Mouse (Mus musculus) heart, embryonic 13.5 days (tissue): ENCODE measurements around the gene Ick. TPM values are rescaled to one million over a fixed set of nuclear protein-coding genes. Genes with fewer than 3 reads are reported as not detected.
"Not testable (repeated sequence)": the region's sequence is repeated elsewhere in the genome, so short reads cannot be mapped to it uniquely, and the experiment has no call there.

Experiments used
- ATAC-seq: fragments of 200-750 bp; cut with Nextera tagmentation; 2 replicates; pipeline ENCODE4 v1.8.0; 2017; ENCODE audit warnings: moderate TSS enrichment; ENCODE audit not compliant: insufficient number of reproducible peaks, low FRiP score, low TSS enrichment; ENCODE audit errors: extremely low read depth
- H3K27ac ChIP-seq: fragments of 300-500 bp; sonication (generic); replicated peaks from 2 replicates; pipeline ENCODE4 v1.5.1; 2015; ENCODE audit warnings: moderate library complexity, mild to moderate bottlenecking, inconsistent platforms
- H3K27me3 ChIP-seq: fragments of 300-500 bp; sonication (generic); replicated peaks from 2 replicates; pipeline ENCODE4 v1.6.1; 2015; ENCODE audit warnings: mild to moderate bottlenecking, inconsistent platforms
- H3K36me3 ChIP-seq: fragments of 300-500 bp; sonication (generic); 2 replicates; pipeline ENCODE4 v1.6.1; 2015; ENCODE audit warnings: mild to moderate bottlenecking, inconsistent platforms
- H3K4me1 ChIP-seq: fragments of 300-500 bp; sonication (generic); 2 replicates; pipeline ENCODE4 v1.6.1; 2015; ENCODE audit warnings: inconsistent platforms
- H3K4me2 ChIP-seq: fragments of 300-500 bp; sonication (generic); 2 replicates; pipeline ENCODE4 v1.6.1; 2015; ENCODE audit warnings: inconsistent platforms, mild to moderate bottlenecking, moderate library complexity
- H3K4me3 ChIP-seq: fragments of 300-500 bp; sonication (generic); 2 replicates; pipeline ENCODE4 v1.5.1; 2015; ENCODE audit warnings: moderate library complexity, mild to moderate bottlenecking, inconsistent platforms
- H3K9ac ChIP-seq: fragments of 300-500 bp; sonication (generic); 2 replicates; pipeline ENCODE4 v1.6.1; 2015; ENCODE audit warnings: inconsistent platforms, mild to moderate bottlenecking, moderate library complexity
- H3K9me3 ChIP-seq: fragments of 300-500 bp; sonication (generic); 2 replicates; pipeline ENCODE4 v1.6.1; 2016; ENCODE audit warnings: inconsistent platforms
- WGBS: fragments of 180-500 bp; shearing (Covaris S2); methylation state at CpG from one replicate; pipeline ENCODE4 v1.1.7; 2015; ENCODE audit warnings: mixed read lengths; 5-methylcytosine and 5-hydroxymethylcytosine counted together
- polyA plus RNA-seq: library from polyadenylated mRNA; unstranded; fragments of >200 nt; fragmentation: Nextera tagmentation; extraction: Ambion mirVana; gene quantifications from 2 replicates; pipeline ENCODE4 v1.2.1, GENCODE M21; 2015

Gene Ick
- polyA plus RNA-seq, 1 experiment from 2014 or later = 14.0 TPM

GRCm38 (mm10) chr9:78149770-78150169 lies 40.8 kb downstream of the Ick start:
- H3K4me1 ChIP-seq = peaks cover 28% of the 10 kb centered on the region
- not testable (repeated sequence) for ATAC-seq, H3K27me3 ChIP-seq, H3K9me3 ChIP-seq, H3K4me2 ChIP-seq, H3K27ac ChIP-seq, H3K9ac ChIP-seq, H3K4me3 ChIP-seq
- H3K36me3 ChIP-seq = peaks cover 59% of the 10 kb centered on the region
- WGBS = 92% methylated on average over 2 of the region's 2 CpGs

GRCm38 (mm10) chr9:78154211-78154977 lies 45.4 kb downstream of the Ick start:
- Histone ChIP-seq H3K27me3 (no peaks in the 10 kb centered on the region), H3K9me3 (no peaks in the 10 kb centered on the region), H3K9ac (peak overlapping the region; percentile 61), H3K27ac (peak overlapping the region; percentile 68), H3K36me3 (peaks cover 83% of the 10 kb centered on the region), H3K4me3 (no peak overlapping the region), H3K4me1 (peaks cover 14% of the 10 kb centered on the region), H3K4me2 (no peak overlapping the region; the same call in 1 of the 2 replicates)
- WGBS = 58% methylated on average over 11 of the region's 11 CpGs
- ATAC-seq = no peak

GRCm38 (mm10) chr9:78157221-78157620 lies 48.2 kb downstream of the Ick start:
- Histone ChIP-seq H3K27ac (no peak overlapping the region), H3K9me3 (no peaks in the 10 kb centered on the region), H3K4me2 (no peak overlapping the region), H3K4me3 (no peak overlapping the region), H3K36me3 (peaks cover 87% of the 10 kb centered on the region), H3K4me1 (peaks cover 20% of the 10 kb centered on the region), H3K27me3 (no peaks in the 10 kb centered on the region), H3K9ac (no peak overlapping the region)
- 76% methylated on average over 1 of the region's 1 CpGs for WGBS
- no peak for ATAC-seq

- peaks cover 28% of the 10 kb centered on the region for H3K4me1 ChIP-seq
- WGBS = 74% methylated on average over 10 of the region's 10 CpGs
- no peak for ATAC-seq
- H3K9ac ChIP-seq = no peak overlapping the region
- H3K9me3 ChIP-seq = no peaks in the 10 kb centered on the region
- no peak overlapping the region for H3K4me3 ChIP-seq
- no peak overlapping the region for H3K27ac ChIP-seq
- peaks cover 88% of the 10 kb centered on the region for H3K36me3 ChIP-seq
- no peak overlapping the region for H3K4me2 ChIP-seq
- H3K27me3 ChIP-seq = no peaks in the 10 kb centered on the region
Observed at GRCm38 (mm10) chr9:78163291-78163690, 54.3 kb downstream of the Ick start.

- Histone ChIP-seq H3K4me3 (no peak overlapping the region), H3K4me1 (peaks cover 28% of the 10 kb centered on the region), H3K27me3 (no peaks in the 10 kb centered on the region), H3K9me3 (no peaks in the 10 kb centered on the region), H3K9ac (no peak overlapping the region), H3K27ac (no peak overlapping the region), H3K36me3 (peaks cover 87% of the 10 kb centered on the region), H3K4me2 (no peak overlapping the region)
- ATAC-seq = no peak
- WGBS = 86% methylated on average over 3 of the region's 3 CpGs
Observed at GRCm38 (mm10) chr9:78164741-78165140, 55.7 kb downstream of the Ick start.

- Histone ChIP-seq H3K36me3 (peaks cover 86% of the 10 kb centered on the region), H3K4me2 (no peak overlapping the region), H3K27ac (peak overlapping the region; percentile 80; the same call in 1 of the 2 replicates), H3K9ac (no peak overlapping the region), H3K27me3 (no peaks in the 10 kb centered on the region), H3K4me1 (peaks cover 28% of the 10 kb centered on the region), H3K4me3 (no peak overlapping the region), H3K9me3 (no peaks in the 10 kb centered on the region)
- 86% methylated on average over 6 of the region's 6 CpGs for WGBS
- ATAC-seq = no peak
Observed at GRCm38 (mm10) chr9:78165454-78165853, 56.5 kb downstream of the Ick start.

GRCm38 (mm10) chr9:78166694-78167452 lies 57.9 kb downstream of the Ick start:
- WGBS = 57% methylated on average over 19 of the region's 19 CpGs
- ATAC-seq = no peak
- peak overlapping the region; percentile 80 for H3K27ac ChIP-seq

GRCm38 (mm10) chr9:78167453-78167969 lies 58.5 kb downstream of the Ick start:
- H3K4me2 ChIP-seq = no peak overlapping the region
- H3K4me3 ChIP-seq = no peak overlapping the region
- WGBS = 86% methylated on average over 19 of the region's 19 CpGs
- peak overlapping the region; percentile 80 for H3K27ac ChIP-seq
- peaks cover 66% of the 10 kb centered on the region for H3K36me3 ChIP-seq
- H3K27me3 ChIP-seq = no peaks in the 10 kb centered on the region
- no peaks in the 10 kb centered on the region for H3K9me3 ChIP-seq
- ATAC-seq = no peak
- H3K4me1 ChIP-seq = peaks cover 18% of the 10 kb centered on the region
- no peak overlapping the region for H3K9ac ChIP-seq

More at GRCm38 (mm10) chr9:78166694-78167452, 57.9 kb downstream of the Ick start:
- Histone ChIP-seq H3K9ac (no peak overlapping the region), H3K36me3 (peaks cover 73% of the 10 kb centered on the region), H3K9me3 (no peaks in the 10 kb centered on the region), H3K4me1 (peaks cover 25% of the 10 kb centered on the region), H3K4me3 (no peak overlapping the region), H3K27me3 (no peaks in the 10 kb centered on the region), H3K4me2 (peak overlapping the region; percentile 24; the same call in 1 of the 2 replicates)

GRCm38 (mm10) chr9:78168864-78169263 lies 59.9 kb downstream of the Ick start:
- WGBS = 86% methylated on average over 6 of the region's 6 CpGs
- ATAC-seq = no peak

GRCm38 (mm10) chr9:78174016-78174415 lies 65.0 kb downstream of the Ick start:
- no peaks in the 10 kb centered on the region for H3K9me3 ChIP-seq
- 58% methylated on average over 1 of the region's 1 CpGs for WGBS
- peaks cover 14% of the 10 kb centered on the region for H3K36me3 ChIP-seq
- H3K27ac ChIP-seq = no peak overlapping the region
- H3K4me1 ChIP-seq = peaks cover 17% of the 10 kb centered on the region
- no peaks in the 10 kb centered on the region for H3K27me3 ChIP-seq
- H3K4me3 ChIP-seq = no peak overlapping the region
- no peak for ATAC-seq
- H3K4me2 ChIP-seq = no peak overlapping the region
- no peak overlapping the region for H3K9ac ChIP-seq

More at GRCm38 (mm10) chr9:78168864-78169263, 59.9 kb downstream of the Ick start:
- Histone ChIP-seq H3K4me1 (peaks cover 18% of the 10 kb centered on the region), H3K27me3 (no peaks in the 10 kb centered on the region), H3K36me3 (peaks cover 56% of the 10 kb centered on the region), H3K9me3 (no peaks in the 10 kb centered on the region), H3K27ac (no peak overlapping the region), H3K4me2 (no peak overlapping the region), H3K4me3 (no peak overlapping the region), H3K9ac (no peak overlapping the region)

- WGBS = 44% methylated on average over 3 of the region's 3 CpGs
- H3K36me3 ChIP-seq = not testable (repeated sequence)
Observed at GRCm38 (mm10) chr9:78174925-78175276, 65.9 kb downstream of the Ick start.

More at GRCm38 (mm10) chr9:78174925-78175276, 65.9 kb downstream of the Ick start:
- ATAC-seq, H3K9me3 ChIP-seq, H3K4me3 ChIP-seq, H3K27me3 ChIP-seq, H3K9ac ChIP-seq: not testable (repeated sequence)
- Histone ChIP-seq H3K4me2 (peak overlapping the region; percentile 13; the same call in 1 of the 2 replicates), H3K27ac (peak overlapping the region; percentile 65), H3K4me1 (peaks cover 17% of the 10 kb centered on the region)
